Mouse (Mus musculus): Measurements from ENCODE around the gene Ctsl. TPM values are rescaled to one million over a fixed set of nuclear protein-coding genes. Genes with fewer than 3 reads are reported as not detected.

The Ctsl gene
- total RNA-seq, 1 experiment from 2014 or later: 135 TPM

GRCm38 (mm10) chr13:64335546-64336132 lies 35.1 kb downstream of the Ctsl start:
- no peak for ATAC-seq (replicated peaks in 1 of 2; ENCODE audit: insufficient read depth in 1 of 2, low FRiP score in 2 of 2, low TSS enrichment in 1 of 2, low read depth in 1 of 2, poor library complexity in 2 of 2, severe bottlenecking in 2 of 2)

DNA sequence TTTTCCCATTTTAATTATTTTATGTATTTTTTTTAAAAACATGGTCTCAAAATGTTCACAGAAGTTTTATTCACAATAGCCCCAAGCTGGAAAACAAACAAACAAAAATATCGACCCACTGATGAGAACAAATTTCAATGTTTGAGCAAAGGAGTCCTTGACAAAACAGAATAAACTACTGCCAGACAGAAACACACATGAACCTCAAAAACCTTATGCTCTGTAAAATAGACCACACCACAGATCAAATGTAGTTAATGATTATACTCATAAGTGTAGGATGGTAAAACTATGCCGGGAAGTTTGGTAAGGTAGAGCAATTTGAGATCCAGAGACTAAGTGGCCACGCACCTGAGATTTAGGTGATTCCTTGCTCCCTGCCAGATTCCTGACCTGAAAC lies 37.6 kb downstream of the Ctsl start:
- ATAC-seq (replicated peaks in 1 of 2; ENCODE audit: insufficient read depth in 1 of 2, low FRiP score in 2 of 2, low TSS enrichment in 1 of 2, low read depth in 1 of 2, poor library complexity in 2 of 2, severe bottlenecking in 2 of 2): no peak

GRCm38 (mm10) chr13:64332321-64332720 lies 38.4 kb downstream of the Ctsl start:
- ATAC-seq (replicated peaks in 1 of 2; ENCODE audit: insufficient read depth in 1 of 2, low FRiP score in 2 of 2, low TSS enrichment in 1 of 2, low read depth in 1 of 2, poor library complexity in 2 of 2, severe bottlenecking in 2 of 2): no peak

DNA sequence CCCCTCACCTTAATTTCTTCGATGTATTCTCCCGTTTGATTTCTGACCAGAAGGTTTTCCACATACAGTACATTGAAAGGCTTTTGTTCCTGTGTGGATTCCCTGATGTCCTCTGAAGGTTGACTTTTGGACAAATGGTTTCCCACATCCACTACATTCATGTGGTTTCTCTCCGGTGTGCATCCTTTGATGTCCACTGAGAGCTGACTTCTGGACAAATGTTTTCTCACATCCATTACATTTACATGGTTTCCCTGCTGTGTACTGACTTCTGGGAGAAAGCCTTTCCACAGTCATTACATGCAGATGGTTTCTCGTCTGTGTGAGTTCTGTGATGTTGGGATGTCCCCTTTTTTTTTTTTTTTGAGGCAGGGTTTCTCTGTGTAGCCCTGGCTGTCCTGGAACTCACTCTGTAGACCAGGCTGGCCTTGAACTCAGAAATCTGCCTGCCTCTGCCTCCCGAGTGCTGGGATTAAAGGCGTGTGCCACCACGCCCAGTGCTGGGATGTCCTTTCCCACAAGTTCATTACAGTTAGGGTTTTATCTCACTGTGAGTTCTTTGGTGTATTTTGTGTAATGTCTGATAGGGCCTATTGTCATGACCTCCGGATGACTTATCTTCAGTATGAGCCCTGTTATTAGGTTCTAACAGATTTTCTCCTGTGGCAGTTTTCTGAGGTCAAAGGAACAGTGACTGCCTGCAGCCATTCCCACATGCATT lies 48.0 kb downstream of the Ctsl start:
- no peak for ATAC-seq (replicated peaks in 1 of 2; ENCODE audit: insufficient read depth in 1 of 2, low FRiP score in 2 of 2, low TSS enrichment in 1 of 2, low read depth in 1 of 2, poor library complexity in 2 of 2, severe bottlenecking in 2 of 2)

DNA sequence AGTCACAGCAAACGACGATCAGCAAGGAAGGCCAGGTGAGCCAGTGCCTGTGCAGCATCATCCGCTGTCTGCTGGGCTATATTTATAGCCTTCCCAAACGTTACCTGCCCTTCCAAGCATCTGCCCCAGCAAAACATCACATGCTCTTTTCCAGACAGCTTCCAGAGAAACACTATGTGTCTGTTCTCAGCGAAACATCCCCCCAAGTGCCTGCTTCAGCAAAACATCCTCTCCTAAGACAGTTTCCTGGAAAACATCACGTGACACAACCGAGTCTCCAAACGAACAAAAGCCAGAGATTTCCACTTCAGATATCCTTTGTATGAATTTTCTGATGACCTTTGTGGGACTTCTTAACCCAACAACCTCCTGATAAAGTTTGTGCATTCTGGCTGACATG lies 50.4 kb downstream of the Ctsl start:
- no peak for ATAC-seq (replicated peaks in 1 of 2; ENCODE audit: insufficient read depth in 1 of 2, low FRiP score in 2 of 2, low TSS enrichment in 1 of 2, low read depth in 1 of 2, poor library complexity in 2 of 2, severe bottlenecking in 2 of 2)

- no peak for ATAC-seq (replicated peaks in 1 of 2; ENCODE audit: insufficient read depth in 1 of 2, low FRiP score in 2 of 2, low TSS enrichment in 1 of 2, low read depth in 1 of 2, poor library complexity in 2 of 2, severe bottlenecking in 2 of 2)
Measured at GRCm38 (mm10) chr13:64319782-64320181, 50.9 kb downstream of the Ctsl start.

DNA sequence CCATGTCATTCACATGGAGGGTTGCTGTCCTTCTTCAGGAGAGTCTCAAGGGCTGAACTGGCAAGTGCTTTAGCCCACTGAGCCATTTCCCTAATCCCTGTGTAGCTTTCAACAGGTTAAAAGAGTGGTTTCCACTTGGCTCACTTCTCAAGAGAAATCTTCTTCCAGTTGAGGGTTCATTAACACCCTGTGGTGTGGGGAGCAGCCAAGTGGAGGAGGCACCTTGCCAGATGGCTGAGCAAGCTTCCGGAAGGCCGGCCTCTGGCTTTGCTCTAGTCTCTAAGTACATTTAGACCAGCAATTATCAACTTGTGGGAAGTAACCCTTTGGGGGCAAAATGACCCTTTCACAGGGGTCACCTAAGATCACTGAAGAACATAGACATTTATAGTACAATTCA lies 52.3 kb downstream of the Ctsl start:
- no peak for ATAC-seq (replicated peaks in 1 of 2; ENCODE audit: insufficient read depth in 1 of 2, low FRiP score in 2 of 2, low TSS enrichment in 1 of 2, low read depth in 1 of 2, poor library complexity in 2 of 2, severe bottlenecking in 2 of 2)

GRCm38 (mm10) chr13:64315483-64316050 lies 55.1 kb downstream of the Ctsl start:
- peak; percentile 43 to 47; a peak in 3 of 4 replicates for ATAC-seq (replicated peaks in 1 of 2; ENCODE audit: insufficient read depth in 1 of 2, low FRiP score in 2 of 2, low TSS enrichment in 1 of 2, low read depth in 1 of 2, poor library complexity in 2 of 2, severe bottlenecking in 2 of 2)

- ATAC-seq (replicated peaks in 1 of 2; ENCODE audit: insufficient read depth in 1 of 2, low FRiP score in 2 of 2, low TSS enrichment in 1 of 2, low read depth in 1 of 2, poor library complexity in 2 of 2, severe bottlenecking in 2 of 2): no peak
Measured at GRCm38 (mm10) chr13:64314041-64314440, 56.6 kb downstream of the Ctsl start.

DNA sequence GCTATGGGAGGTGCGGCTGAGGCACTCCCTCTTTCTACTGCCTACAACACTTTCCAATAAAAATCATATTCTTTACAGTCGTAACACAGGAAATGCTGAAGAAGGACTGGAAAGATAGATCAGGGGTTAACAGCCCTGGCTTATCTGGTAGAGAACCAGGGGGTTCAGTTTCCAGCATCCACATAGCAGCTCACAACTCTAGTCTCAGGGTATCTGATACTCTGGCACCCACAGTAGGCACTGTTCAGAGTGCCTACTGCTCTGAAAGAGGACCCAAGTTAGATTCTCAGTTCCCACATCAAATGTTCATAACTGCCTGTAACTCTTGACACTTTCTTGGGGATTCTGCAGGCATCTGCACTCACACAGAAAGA lies 57.8 kb downstream of the Ctsl start:
- ATAC-seq (replicated peaks in 1 of 2; ENCODE audit: insufficient read depth in 1 of 2, low FRiP score in 2 of 2, low TSS enrichment in 1 of 2, low read depth in 1 of 2, poor library complexity in 2 of 2, severe bottlenecking in 2 of 2): peak in 1 of 2 experiments; percentile 7; a peak in 2 of 4 replicates

- ATAC-seq (replicated peaks in 1 of 2; ENCODE audit: insufficient read depth in 1 of 2, low FRiP score in 2 of 2, low TSS enrichment in 1 of 2, low read depth in 1 of 2, poor library complexity in 2 of 2, severe bottlenecking in 2 of 2): peak; percentile 60 to 64
Measured at GRCm38 (mm10) chr13:64312024-64312915, 58.4 kb downstream of the Ctsl start, which contains the start of gene Aaed1. Aaed1 (minus strand) TSS chr13:64312710.

GRCm38 (mm10) chr13:64311266-64311665 lies 59.4 kb downstream of the Ctsl start:
- ATAC-seq (replicated peaks in 1 of 2; ENCODE audit: insufficient read depth in 1 of 2, low FRiP score in 2 of 2, low TSS enrichment in 1 of 2, low read depth in 1 of 2, poor library complexity in 2 of 2, severe bottlenecking in 2 of 2): no peak

- no peak for ATAC-seq (replicated peaks in 1 of 2; ENCODE audit: insufficient read depth in 1 of 2, low FRiP score in 2 of 2, low TSS enrichment in 1 of 2, low read depth in 1 of 2, poor library complexity in 2 of 2, severe bottlenecking in 2 of 2)
Measured at GRCm38 (mm10) chr13:64310585-64310984, 60.1 kb downstream of the Ctsl start.

DNA sequence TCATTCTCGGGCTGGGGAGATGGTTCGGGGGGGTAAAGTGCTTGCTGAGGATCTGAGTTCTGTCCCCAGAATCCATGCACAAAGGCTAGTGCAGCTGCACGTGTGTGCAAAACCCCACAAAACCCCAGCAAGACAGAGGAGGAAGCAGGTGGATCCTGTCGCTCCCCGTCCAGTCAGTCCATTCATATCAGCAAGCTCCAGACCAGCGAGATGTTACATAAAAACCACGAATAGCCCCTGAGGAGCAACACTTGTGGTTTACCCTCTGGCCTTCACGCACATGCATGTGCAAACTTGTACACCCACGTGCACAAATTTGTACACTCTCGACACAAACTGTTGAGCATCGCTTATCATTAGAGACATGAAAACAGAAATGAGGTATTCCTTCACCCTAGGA lies 60.8 kb downstream of the Ctsl start:
- peak; percentile 79 for ATAC-seq (replicated peaks in 1 of 2; ENCODE audit: insufficient read depth in 1 of 2, low FRiP score in 2 of 2, low TSS enrichment in 1 of 2, low read depth in 1 of 2, poor library complexity in 2 of 2, severe bottlenecking in 2 of 2)

Measured in hematopoietic stem cell, adult 5-6 weeks (primary cell).